Mouse (Mus musculus) stomach, postnatal 0 days (tissue): ENCODE results near the gene Chchd10.

Source experiments
- CTCF ChIP-seq: IDR thresholded peaks from 2 replicates; pipeline ENCODE4 v1.5.1; 2016; ENCODE audit warnings: antibody characterized with exemption, low read depth, mild to moderate bottlenecking, moderate library complexity
- EP300 ChIP-seq: optimal IDR thresholded peaks from 2 replicates; pipeline ENCODE3; 2016; ENCODE audit warnings: antibody characterized with exemption

GRCm38 (mm10) chr10:75978119-75978834, 45.3 kb downstream of the Chchd10 start:
- TF ChIP-seq CTCF (no peak), EP300 (no peak)
